Mouse (Mus musculus) heart, postnatal 0 days (tissue): ENCODE data around the gene Ikzf4. TPM values are rescaled to one million over a fixed set of nuclear protein-coding genes. Genes with fewer than 3 reads are reported as not detected.

Experiments used
- ATAC-seq: fragments of 200-750 bp; cut with Nextera tagmentation; 2 replicates; pipeline ENCODE4 v1.8.0; 2017; ENCODE audit warnings: low read depth, moderate number of reproducible peaks, moderate library complexity; ENCODE audit not compliant: insufficient read depth
- DNase-seq: peaks from one replicate; pipeline ENCODE4 v3.0.0-alpha.2; 2016; ENCODE audit warnings: low spot score
- H3K27ac ChIP-seq: fragments of 300-500 bp; sonication (generic); 2 replicates; pipeline ENCODE4 v1.5.1; 2014; ENCODE audit warnings: low read depth, mild to moderate bottlenecking
- H3K27me3 ChIP-seq: fragments of 300-500 bp; sonication (generic); 2 replicates; pipeline ENCODE4 v1.6.1; 2014; ENCODE audit warnings: low read length, mixed read lengths; ENCODE audit not compliant: control insufficient read depth, insufficient read depth
- H3K36me3 ChIP-seq: fragments of 300-500 bp; sonication (generic); replicated peaks from 2 replicates; pipeline ENCODE4 v1.6.1; 2014; ENCODE audit warnings: low read length, mixed read lengths; ENCODE audit not compliant: control insufficient read depth, insufficient read depth
- H3K4me1 ChIP-seq: fragments of 300-500 bp; sonication (generic); 2 replicates; pipeline ENCODE4 v1.6.1; 2014; ENCODE audit warnings: antibody characterized with exemption; ENCODE audit not compliant: control insufficient read depth, insufficient read depth
- H3K4me2 ChIP-seq: fragments of 300-500 bp; sonication (generic); 2 replicates; pipeline ENCODE4 v1.6.1; 2014; ENCODE audit warnings: low read depth, mild to moderate bottlenecking, low read length, moderate library complexity
- H3K4me3 ChIP-seq: fragments of 300-500 bp; sonication (generic); 2 replicates; pipeline ENCODE4 v1.5.1; 2014; ENCODE audit warnings: low read depth, low read length
- H3K9ac ChIP-seq: fragments of 300-500 bp; sonication (generic); replicated peaks from 2 replicates; pipeline ENCODE4 v1.6.1; 2014; ENCODE audit warnings: low read depth, low read length, mixed read lengths
- H3K9me3 ChIP-seq: fragments of 300-500 bp; sonication (generic); replicated peaks from 2 replicates; pipeline ENCODE4 v1.6.1; 2016; ENCODE audit warnings: low read length; ENCODE audit not compliant: control insufficient read depth
- CTCF ChIP-seq: IDR thresholded peaks from 2 replicates; pipeline ENCODE4 v1.5.1; 2016; ENCODE audit warnings: antibody characterized with exemption, control low read depth, low read depth
- EP300 ChIP-seq: IDR thresholded peaks from 2 replicates; pipeline ENCODE4 v1.6.1; 2016; ENCODE audit warnings: antibody characterized with exemption, low read depth
- WGBS: fragments of 180-500 bp; shearing (Covaris S2); extraction: QIAGEN DNeasy Blood & Tissue Kit; methylation state at CpG from one replicate; pipeline ENCODE4 v1.1.7; 2014; 5-methylcytosine and 5-hydroxymethylcytosine counted together
- microRNA-seq: library from miRNA; unstranded; fragments of <30 nt; microRNA quantifications from one replicate; pipeline ENCODE4, GENCODE M21; 2016
- polyA plus RNA-seq: library from polyadenylated mRNA; unstranded; fragments of >200 nt; fragmentation: Nextera tagmentation; extraction: Ambion mirVana; gene quantifications from 2 replicates; pipeline ENCODE4 v1.2.1, GENCODE M21; 2015
- total RNA-seq: library from RNA; depleted of rRNA; stranded (reverse); fragments of >200 nt; gene quantifications from 2 replicates; pipeline ENCODE4 v1.2.3, GENCODE M21; 2014; ENCODE audit warnings: low replicate concordance; rRNA removed

The Ikzf4 gene
- total and polyA plus RNA-seq, 2 experiments from 2014 or later = 0.11 to 0.59 TPM

GRCm38 (mm10) chr10:128583644-128584043 lies 62.1 kb downstream of the Ikzf4 start:
- H3K4me2 ChIP-seq = peak overlapping the region; percentile 55
- DNase-seq (peak; percentile 82), ATAC-seq (peak; percentile 95)
- no peaks in the 10 kb centered on the region; the same call in 1 of the 2 replicates for H3K4me1 ChIP-seq
- TF ChIP-seq CTCF (no peak), EP300 (no peak)
- peak overlapping the region; percentile 57; the same call in 1 of the 2 replicates for H3K9ac ChIP-seq
- peak overlapping the region; percentile 28 for H3K4me3 ChIP-seq
- H3K36me3 ChIP-seq = no peaks in the 10 kb centered on the region
- no peaks in the 10 kb centered on the region for H3K9me3 ChIP-seq
- WGBS = 17% methylated on average over 7 of the region's 7 CpGs
- peak overlapping the region; percentile 79 for H3K27ac ChIP-seq
- peaks cover 11% of the 10 kb centered on the region; the same call in 1 of the 2 replicates for H3K27me3 ChIP-seq

Small RNA genes lying within 50 kb of the gene (microRNA-seq; reads per million reads assigned to microRNA genes)
- not detected for gene Mir6917

Other genes with a start within 250 kb of the Ikzf4 start
- gene Slc39a5, start 244.8 kb downstream of the Ikzf4 start, total RNA-seq = not detected in 2 replicates
- gene Slc39a5, start 244.8 kb downstream of the Ikzf4 start, polyA plus RNA-seq = not detected in 2 replicates
- gene Nabp2, start 234.5 kb downstream of the Ikzf4 start, total RNA-seq = 28.1 and 34.6 TPM in 2 replicates
- gene Nabp2, start 234.5 kb downstream of the Ikzf4 start, polyA plus RNA-seq = 55.5 and 56.1 TPM in 2 replicates
- 27.1 and 27.3 TPM in 2 replicates for gene Rnf41, start 234.3 kb downstream of the Ikzf4 start, total RNA-seq
- gene Rnf41, start 234.3 kb downstream of the Ikzf4 start, polyA plus RNA-seq = 21.9 and 24.0 TPM in 2 replicates
- gene Smarcc2, start 186.7 kb downstream of the Ikzf4 start, total RNA-seq = 40.8 and 42.1 TPM in 2 replicates
- 31.9 and 32.9 TPM in 2 replicates for gene Smarcc2, start 186.7 kb downstream of the Ikzf4 start, polyA plus RNA-seq
- 606 and 830 TPM in 2 replicates for gene Myl6, start 151.8 kb downstream of the Ikzf4 start, total RNA-seq
- 791 and 823 TPM in 2 replicates for gene Myl6, start 151.8 kb downstream of the Ikzf4 start, polyA plus RNA-seq
- gene Myl6b, start 147.3 kb downstream of the Ikzf4 start, total RNA-seq = 3.2 and 4.8 TPM in 2 replicates
- 4.6 and 4.9 TPM in 2 replicates for gene Myl6b, start 147.3 kb downstream of the Ikzf4 start, polyA plus RNA-seq
- 38.2 and 41.5 TPM in 2 replicates for gene Esyt1, start 120.1 kb downstream of the Ikzf4 start, total RNA-seq
- gene Esyt1, start 120.1 kb downstream of the Ikzf4 start, polyA plus RNA-seq = 12.6 and 13.0 TPM in 2 replicates
- gene Zc3h10, start 98.2 kb downstream of the Ikzf4 start, total RNA-seq = 13.8 and 24.4 TPM in 2 replicates
- gene Zc3h10, start 98.2 kb downstream of the Ikzf4 start, polyA plus RNA-seq = 6.1 and 8.1 TPM in 2 replicates
- 577 and 617 TPM in 2 replicates for gene Rpl41, start 96.7 kb downstream of the Ikzf4 start, total RNA-seq
- gene Rpl41, start 96.7 kb downstream of the Ikzf4 start, polyA plus RNA-seq = 2,108 and 2,189 TPM in 2 replicates
- 50.2 and 58.2 TPM in 2 replicates for gene Pa2g4, start 80.0 kb downstream of the Ikzf4 start, total RNA-seq
- 72.4 and 74.3 TPM in 2 replicates for gene Pa2g4, start 80.0 kb downstream of the Ikzf4 start, polyA plus RNA-seq
- 6.9 and 10.6 TPM in 2 replicates for gene Erbb3, start 56.3 kb downstream of the Ikzf4 start, total RNA-seq
- 3.0 and 3.1 TPM in 2 replicates for gene Erbb3, start 56.3 kb downstream of the Ikzf4 start, polyA plus RNA-seq
- 1,086 and 1,110 TPM in 2 replicates for gene Rps26, start 19.2 kb downstream of the Ikzf4 start, total RNA-seq
- 341 and 360 TPM in 2 replicates for gene Rps26, start 19.2 kb downstream of the Ikzf4 start, polyA plus RNA-seq
- gene Suox, start 28.1 kb upstream of the Ikzf4 start, total RNA-seq = 17.2 and 21.4 TPM in 2 replicates
- 11.9 and 12.5 TPM in 2 replicates for gene Suox, start 28.1 kb upstream of the Ikzf4 start, polyA plus RNA-seq
- 68.1 and 75.3 TPM in 2 replicates for gene Rab5b, start 50.3 kb upstream of the Ikzf4 start, total RNA-seq
- 51.2 and 54.8 TPM in 2 replicates for gene Rab5b, start 50.3 kb upstream of the Ikzf4 start, polyA plus RNA-seq
- gene Pmel, start 58.2 kb upstream of the Ikzf4 start, total RNA-seq = 7.7 and 23.2 TPM in 2 replicates
- gene Pmel, start 58.2 kb upstream of the Ikzf4 start, polyA plus RNA-seq = 2.0 and 3.0 TPM in 2 replicates
- gene Cdk2, start 59.0 kb upstream of the Ikzf4 start, total RNA-seq = 71.8 and 74.7 TPM in 2 replicates
- gene Cdk2, start 59.0 kb upstream of the Ikzf4 start, polyA plus RNA-seq = 50.9 and 53.0 TPM in 2 replicates
- 4.8 and 6.8 TPM in 2 replicates for gene Dgka, start 98.9 kb upstream of the Ikzf4 start, total RNA-seq
- gene Dgka, start 98.9 kb upstream of the Ikzf4 start, polyA plus RNA-seq = 4.8 and 5.2 TPM in 2 replicates
- gene Pym1, start 101.9 kb upstream of the Ikzf4 start, total RNA-seq = 37.1 and 49.2 TPM in 2 replicates
- gene Pym1, start 101.9 kb upstream of the Ikzf4 start, polyA plus RNA-seq = 13.7 and 16.5 TPM in 2 replicates
- gene Mmp19, start 144.9 kb upstream of the Ikzf4 start, total RNA-seq = 5.1 and 9.0 TPM in 2 replicates
- gene Mmp19, start 144.9 kb upstream of the Ikzf4 start, polyA plus RNA-seq = 1.00 and 1.5 TPM in 2 replicates
- gene Dnajc14, start 158.1 kb upstream of the Ikzf4 start, total RNA-seq = 28.6 and 29.7 TPM in 2 replicates
- 27.6 and 29.8 TPM in 2 replicates for gene Dnajc14, start 158.1 kb upstream of the Ikzf4 start, polyA plus RNA-seq
- gene Tmem198b, start 158.4 kb upstream of the Ikzf4 start, total RNA-seq = 17.9 and 24.4 TPM in 2 replicates
- gene Tmem198b, start 158.4 kb upstream of the Ikzf4 start, polyA plus RNA-seq = 11.1 and 11.6 TPM in 2 replicates
- gene Sarnp, start 171.3 kb upstream of the Ikzf4 start, total RNA-seq = 19.4 and 20.0 TPM in 2 replicates
- gene Sarnp, start 171.3 kb upstream of the Ikzf4 start, polyA plus RNA-seq = 135 and 141 TPM in 2 replicates
- 27.6 and 32.1 TPM in 2 replicates for gene Ormdl2, start 175.7 kb upstream of the Ikzf4 start, total RNA-seq
- 20.2 and 26.7 TPM in 2 replicates for gene Ormdl2, start 175.7 kb upstream of the Ikzf4 start, polyA plus RNA-seq
- gene Gdf11, start 245.7 kb upstream of the Ikzf4 start, total RNA-seq = 1.6 and 6.7 TPM in 2 replicates
- gene Gdf11, start 245.7 kb upstream of the Ikzf4 start, polyA plus RNA-seq = 1.5 and 1.7 TPM in 2 replicates